Mouse (Mus musculus): Measurements from ENCODE around the gene Mlxipl.
"Not testable (repeated sequence)": the region's sequence is repeated elsewhere in the genome, so short reads cannot be mapped to it uniquely, and the experiment has no call there.

The Mlxipl gene

GRCm38 (mm10) chr5:135089653-135090052 is at the start of gene Mlxipl:
Gene Mlxipl, plus strand, starts transcription at chr5:135089890.
- DNase-seq (ENCODE audit: low read depth, low spot score), result no peak

GRCm38 (mm10) chr5:135040059-135040458 is 49.6 kb upstream of the Mlxipl start:
- DNase-seq (ENCODE audit: low read depth, low spot score), result no peak

GRCm38 (mm10) chr5:135040777-135041176 is 48.9 kb upstream of the Mlxipl start:
- DNase-seq (ENCODE audit: low read depth, low spot score), result no peak

GRCm38 (mm10) chr5:135042105-135042788 is 47.4 kb upstream of the Mlxipl start:
- DNase-seq (ENCODE audit: low read depth, low spot score), result no peak

GRCm38 (mm10) chr5:135044575-135044974 is 45.1 kb upstream of the Mlxipl start:
- no peak for DNase-seq (ENCODE audit: low read depth, low spot score)

- DNase-seq (ENCODE audit: low read depth, low spot score), result no peak
Observed at GRCm38 (mm10) chr5:135048539-135048938, 41.2 kb upstream of the Mlxipl start.

GRCm38 (mm10) chr5:135049268-135049667 is 40.4 kb upstream of the Mlxipl start:
- not testable (repeated sequence) for DNase-seq (ENCODE audit: low read depth, low spot score)

- no peak for DNase-seq (ENCODE audit: low read depth, low spot score)
Observed at GRCm38 (mm10) chr5:135053356-135053755, 36.3 kb upstream of the Mlxipl start.

- peak; percentile 97 for DNase-seq (ENCODE audit: low read depth, low spot score)
Observed at GRCm38 (mm10) chr5:135063629-135064381, 25.9 kb upstream of the Mlxipl start, which contains the start of gene Dnajc30. Gene Dnajc30, plus strand, starts transcription at chr5:135064202.

- no peak for DNase-seq (ENCODE audit: low read depth, low spot score)
Observed at GRCm38 (mm10) chr5:135064382-135064766, 25.3 kb upstream of the Mlxipl start.

- DNase-seq (ENCODE audit: low read depth, low spot score), result not testable (repeated sequence)
Observed at GRCm38 (mm10) chr5:135064909-135065446, 24.7 kb upstream of the Mlxipl start, which contains the start of gene Bud23. Gene Bud23, minus strand, starts transcription at chr5:135064959.

GRCm38 (mm10) chr5:135066008-135066407 is 23.7 kb upstream of the Mlxipl start:
- DNase-seq (ENCODE audit: low read depth, low spot score), result no peak

- no peak for DNase-seq (ENCODE audit: low read depth, low spot score)
Observed at GRCm38 (mm10) chr5:135070448-135070847, 19.2 kb upstream of the Mlxipl start.

- DNase-seq (ENCODE audit: low read depth, low spot score), result no peak
Observed at GRCm38 (mm10) chr5:135072061-135072460, 17.6 kb upstream of the Mlxipl start.

GRCm38 (mm10) chr5:135072720-135073119 is 17.0 kb upstream of the Mlxipl start:
- DNase-seq (ENCODE audit: low read depth, low spot score), result no peak

- DNase-seq (ENCODE audit: low read depth, low spot score), result no peak
Observed at GRCm38 (mm10) chr5:135073349-135074150, 16.1 kb upstream of the Mlxipl start.

- no peak for DNase-seq (ENCODE audit: low read depth, low spot score)
Observed at GRCm38 (mm10) chr5:135075655-135076054, 14.0 kb upstream of the Mlxipl start.

GRCm38 (mm10) chr5:135076368-135076767 is 13.3 kb upstream of the Mlxipl start:
- no peak for DNase-seq (ENCODE audit: low read depth, low spot score)

- DNase-seq (ENCODE audit: low read depth, low spot score), result no peak
Observed at GRCm38 (mm10) chr5:135076931-135077505, 12.7 kb upstream of the Mlxipl start.

- peak; percentile 78 for DNase-seq (ENCODE audit: low read depth, low spot score)
Observed at GRCm38 (mm10) chr5:135077564-135078481, 11.9 kb upstream of the Mlxipl start, which contains the start of gene Vps37d. Gene Vps37d, minus strand, starts transcription at chr5:135078266.

Measured in skeletal muscle tissue, adult 2 months (tissue).